Mouse (Mus musculus): ENCODE measurements around the gene Gimap5. TPM values are rescaled to one million over a fixed set of nuclear protein-coding genes. Genes with fewer than 3 reads are reported as not detected.

Gimap5 gene
- polyA plus RNA-seq, 2 experiments = 3.5 to 3.8 TPM

GRCm38 (mm10) chr6:48700251-48701075, 45.5 kb upstream of the Gimap5 start:
- no peaks in the 10 kb centered on the region for H3K4me1 ChIP-seq (ENCODE audit: control insufficient read depth, insufficient read depth, low read length)
- H3K36me3 ChIP-seq (ENCODE audit: control insufficient read depth, insufficient read depth, low read length) = no peaks in the 10 kb centered on the region
- H3K4me3 ChIP-seq (replicated peaks; ENCODE audit: low read length) = no peak overlapping the region
- H3K4me2 ChIP-seq (replicated peaks; ENCODE audit: low read depth, low read length, severe bottlenecking) = no peak overlapping the region
- no peak overlapping the region for H3K9ac ChIP-seq (ENCODE audit: low read depth, low read length, severe bottlenecking)
- H3K9me3 ChIP-seq (ENCODE audit: control insufficient read depth, low read length) = no peaks in the 10 kb centered on the region
- no peak for DNase-seq (ENCODE audit: low spot score)
- H3K27me3 ChIP-seq (ENCODE audit: control insufficient read depth, insufficient read depth, low read length) = no peaks in the 10 kb centered on the region
- ATAC-seq (ENCODE audit: low FRiP score, low read depth) = no peak
- H3K27ac ChIP-seq (replicated peaks; ENCODE audit: low read depth, low read length) = no peak overlapping the region; the same call in 1 of the 2 replicates
- TF ChIP-seq POLR2A (IDR thresholded peaks at IDR 0.05; ENCODE audit: borderline replicate concordance, extremely low read depth, insufficient read depth, insufficient read length) = no peak
- WGBS = 59% methylated on average over 5 of the region's 5 CpGs

GRCm38 (mm10) chr6:48702146-48702545, 43.9 kb upstream of the Gimap5 start:
- Histone ChIP-seq H3K4me2 (replicated peaks; ENCODE audit: low read depth, low read length, severe bottlenecking) (no peak overlapping the region), H3K4me3 (replicated peaks; ENCODE audit: low read length) (no peak overlapping the region), H3K36me3 (ENCODE audit: control insufficient read depth, insufficient read depth, low read length) (no peaks in the 10 kb centered on the region), H3K4me1 (ENCODE audit: control insufficient read depth, insufficient read depth, low read length) (no peaks in the 10 kb centered on the region), H3K27me3 (ENCODE audit: control insufficient read depth, insufficient read depth, low read length) (no peaks in the 10 kb centered on the region), H3K9me3 (ENCODE audit: control insufficient read depth, low read length) (no peaks in the 10 kb centered on the region), H3K27ac (replicated peaks; ENCODE audit: low read depth, low read length) (no peak overlapping the region), H3K9ac (ENCODE audit: low read depth, low read length, severe bottlenecking) (no peak overlapping the region)
- 81% methylated on average over 7 of the region's 7 CpGs for WGBS
- no peak for ATAC-seq (ENCODE audit: low FRiP score, low read depth)
- DNase-seq (ENCODE audit: low spot score) = no peak
- TF ChIP-seq POLR2A (IDR thresholded peaks at IDR 0.05; ENCODE audit: borderline replicate concordance, extremely low read depth, insufficient read depth, insufficient read length) = no peak

- no peak for ATAC-seq (ENCODE audit: low FRiP score, low read depth)
- no peak overlapping the region for H3K9ac ChIP-seq (ENCODE audit: low read depth, low read length, severe bottlenecking)
Observed at GRCm38 (mm10) chr6:48702601-48703000, 43.4 kb upstream of the Gimap5 start.

GRCm38 (mm10) chr6:48704146-48704545, 41.9 kb upstream of the Gimap5 start:
- Histone ChIP-seq H3K4me2 (replicated peaks; ENCODE audit: low read depth, low read length, severe bottlenecking) (no peak overlapping the region), H3K9me3 (ENCODE audit: control insufficient read depth, low read length) (no peaks in the 10 kb centered on the region), H3K27ac (replicated peaks; ENCODE audit: low read depth, low read length) (no peak overlapping the region), H3K4me3 (replicated peaks; ENCODE audit: low read length) (no peak overlapping the region), H3K36me3 (ENCODE audit: control insufficient read depth, insufficient read depth, low read length) (no peaks in the 10 kb centered on the region), H3K4me1 (ENCODE audit: control insufficient read depth, insufficient read depth, low read length) (no peaks in the 10 kb centered on the region), H3K27me3 (ENCODE audit: control insufficient read depth, insufficient read depth, low read length) (no peaks in the 10 kb centered on the region), H3K9ac (ENCODE audit: low read depth, low read length, severe bottlenecking) (no peak overlapping the region)
- TF ChIP-seq POLR2A (IDR thresholded peaks at IDR 0.05; ENCODE audit: borderline replicate concordance, extremely low read depth, insufficient read depth, insufficient read length) = no peak
- ATAC-seq (ENCODE audit: low FRiP score, low read depth) = no peak
- no peak for DNase-seq (ENCODE audit: low spot score)

More at GRCm38 (mm10) chr6:48702601-48703000, 43.4 kb upstream of the Gimap5 start:
- no peaks in the 10 kb centered on the region for H3K9me3 ChIP-seq (ENCODE audit: control insufficient read depth, low read length)
- WGBS = 63% methylated on average over 5 of the region's 5 CpGs
- TF ChIP-seq POLR2A (IDR thresholded peaks at IDR 0.05; ENCODE audit: borderline replicate concordance, extremely low read depth, insufficient read depth, insufficient read length) = no peak
- H3K27me3 ChIP-seq (ENCODE audit: control insufficient read depth, insufficient read depth, low read length) = no peaks in the 10 kb centered on the region
- no peak overlapping the region for H3K4me2 ChIP-seq (replicated peaks; ENCODE audit: low read depth, low read length, severe bottlenecking)
- H3K4me3 ChIP-seq (replicated peaks; ENCODE audit: low read length) = no peak overlapping the region
- no peak for DNase-seq (ENCODE audit: low spot score)
- no peaks in the 10 kb centered on the region for H3K36me3 ChIP-seq (ENCODE audit: control insufficient read depth, insufficient read depth, low read length)
- H3K27ac ChIP-seq (replicated peaks; ENCODE audit: low read depth, low read length) = no peak overlapping the region
- H3K4me1 ChIP-seq (ENCODE audit: control insufficient read depth, insufficient read depth, low read length) = no peaks in the 10 kb centered on the region

- Histone ChIP-seq H3K4me2 (replicated peaks; ENCODE audit: low read depth, low read length, severe bottlenecking) (no peak overlapping the region), H3K9ac (ENCODE audit: low read depth, low read length, severe bottlenecking) (no peak overlapping the region), H3K4me3 (replicated peaks; ENCODE audit: low read length) (no peak overlapping the region), H3K27me3 (ENCODE audit: control insufficient read depth, insufficient read depth, low read length) (no peaks in the 10 kb centered on the region), H3K27ac (replicated peaks; ENCODE audit: low read depth, low read length) (no peak overlapping the region), H3K36me3 (ENCODE audit: control insufficient read depth, insufficient read depth, low read length) (no peaks in the 10 kb centered on the region), H3K9me3 (ENCODE audit: control insufficient read depth, low read length) (no peaks in the 10 kb centered on the region), H3K4me1 (ENCODE audit: control insufficient read depth, insufficient read depth, low read length) (no peaks in the 10 kb centered on the region)
- DNase-seq (ENCODE audit: low spot score) = no peak
- no peak for ATAC-seq (ENCODE audit: low FRiP score, low read depth)
- no peak for TF ChIP-seq POLR2A (IDR thresholded peaks at IDR 0.05; ENCODE audit: borderline replicate concordance, extremely low read depth, insufficient read depth, insufficient read length)
- WGBS = 72% methylated on average over 3 of the region's 3 CpGs
Observed at GRCm38 (mm10) chr6:48706130-48706529, 39.9 kb upstream of the Gimap5 start.

Data from limb, embryonic 14.5 days (tissue).